Mouse (Mus musculus) urinary bladder, adult 18-20 months (tissue): ENCODE measurements around the gene Map3k20.

Experiments used
- DNase-seq, 2 experiments: peaks; one replicate each; pipeline ENCODE4 v3.0.0; 2022; ENCODE audit warnings: low spot score in 2 of 2, mixed read lengths in 2 of 2

Map3k20 gene

GRCm38 (mm10) chr2:72379425-72379824, 94.0 kb downstream of the Map3k20 start:
- DNase-seq = no peak

- no peak for DNase-seq
These were observed 97.2 kb downstream of the Map3k20 start for GRCm38 (mm10) chr2:72382662-72383061.

GRCm38 (mm10) chr2:72383321-72383720, 97.9 kb downstream of the Map3k20 start:
- peak in 1 of 2 experiments; percentile 34 for DNase-seq

GRCm38 (mm10) chr2:72389411-72389810, 104.0 kb downstream of the Map3k20 start:
- DNase-seq = no peak

- peak; percentile 62 to 76 for DNase-seq
These were observed 104.5 kb downstream of the Map3k20 start for GRCm38 (mm10) chr2:72389942-72390341.

- DNase-seq = no peak
These were observed 105.0 kb downstream of the Map3k20 start for GRCm38 (mm10) chr2:72390474-72390873.

GRCm38 (mm10) chr2:72391024-72391423, 105.6 kb downstream of the Map3k20 start:
- DNase-seq = no peak

- no peak for DNase-seq
These were observed 106.3 kb downstream of the Map3k20 start for GRCm38 (mm10) chr2:72391721-72392120.

- DNase-seq = no peak
These were observed 106.9 kb downstream of the Map3k20 start for GRCm38 (mm10) chr2:72392316-72392715.

GRCm38 (mm10) chr2:72396934-72397333, 111.5 kb downstream of the Map3k20 start:
- DNase-seq = no peak

- no peak for DNase-seq
These were observed 112.8 kb downstream of the Map3k20 start for GRCm38 (mm10) chr2:72398227-72398626.

- no peak for DNase-seq
These were observed 114.2 kb downstream of the Map3k20 start for GRCm38 (mm10) chr2:72399469-72400195.

GRCm38 (mm10) chr2:72401290-72401689, 115.9 kb downstream of the Map3k20 start:
- no peak for DNase-seq

GRCm38 (mm10) chr2:72405621-72406555, 120.5 kb downstream of the Map3k20 start:
- no peak for DNase-seq

- DNase-seq = no peak
These were observed 121.3 kb downstream of the Map3k20 start for GRCm38 (mm10) chr2:72406701-72407100.

GRCm38 (mm10) chr2:72407341-72408092, 122.1 kb downstream of the Map3k20 start:
- no peak for DNase-seq

- DNase-seq = no peak
These were observed 124.5 kb downstream of the Map3k20 start for GRCm38 (mm10) chr2:72409968-72410367.

- no peak for DNase-seq
These were observed 126.8 kb downstream of the Map3k20 start for GRCm38 (mm10) chr2:72412266-72412665.

GRCm38 (mm10) chr2:72415416-72415815, 130.0 kb downstream of the Map3k20 start:
- DNase-seq = no peak

- no peak for DNase-seq
These were observed 131.0 kb downstream of the Map3k20 start for GRCm38 (mm10) chr2:72416095-72417080.

- DNase-seq = no peak
These were observed 135.1 kb downstream of the Map3k20 start for GRCm38 (mm10) chr2:72420561-72420960.
